Mouse (Mus musculus): Measurements from ENCODE around the gene Lnx2. TPM values are rescaled to one million over a fixed set of nuclear protein-coding genes. Genes with fewer than 3 reads are reported as not detected.

Lnx2 gene
- polyA plus RNA-seq, 1 experiment: 44.9 TPM

GRCm38 (mm10) chr5:147057626-147058414 is 18.6 kb downstream of the Lnx2 start:
- Histone ChIP-seq H3K27ac (ENCODE audit: insufficient read depth, low read depth, low read length) (no peak overlapping the region), H3K4me3 (ENCODE audit: low read depth, low read length) (no peak overlapping the region), H3K36me3 (ENCODE audit: control insufficient read depth, insufficient read depth, low read length) (no peaks in the 10 kb centered on the region), H3K27me3 (ENCODE audit: control insufficient read depth, insufficient read depth, low read length) (no peaks in the 10 kb centered on the region), H3K4me1 (ENCODE audit: control insufficient read depth, insufficient read depth, insufficient read length, low read length) (peaks cover 16% of the 10 kb centered on the region)
- WGBS: 45% methylated on average over 9 of the region's 9 CpGs
- TF ChIP-seq POLR2A (IDR thresholded peaks at IDR 0.05; ENCODE audit: low read depth, low read length) (no peak), CTCF (IDR thresholded peaks at IDR 0.05; ENCODE audit: extremely low read depth, insufficient read length, insufficient replicate concordance, low read depth, low read length) (no peak)

- Histone ChIP-seq H3K4me1 (ENCODE audit: control insufficient read depth, insufficient read depth, insufficient read length, low read length) (peaks cover 16% of the 10 kb centered on the region), H3K36me3 (ENCODE audit: control insufficient read depth, insufficient read depth, low read length) (no peaks in the 10 kb centered on the region), H3K27me3 (ENCODE audit: control insufficient read depth, insufficient read depth, low read length) (no peaks in the 10 kb centered on the region), H3K4me3 (ENCODE audit: low read depth, low read length) (no peak overlapping the region), H3K27ac (ENCODE audit: insufficient read depth, low read depth, low read length) (no peak overlapping the region)
- WGBS: 72% methylated on average over 10 of the region's 10 CpGs
- TF ChIP-seq CTCF (IDR thresholded peaks at IDR 0.05; ENCODE audit: extremely low read depth, insufficient read length, insufficient replicate concordance, low read depth, low read length): no peak
- TF ChIP-seq POLR2A (IDR thresholded peaks at IDR 0.05; ENCODE audit: low read depth, low read length): no peak
Observed at GRCm38 (mm10) chr5:147056712-147057290, 19.6 kb downstream of the Lnx2 start.

GRCm38 (mm10) chr5:147055572-147056245 is 20.7 kb downstream of the Lnx2 start:
- Histone ChIP-seq H3K27me3 (ENCODE audit: control insufficient read depth, insufficient read depth, low read length) (no peaks in the 10 kb centered on the region), H3K4me1 (ENCODE audit: control insufficient read depth, insufficient read depth, insufficient read length, low read length) (peaks cover 20% of the 10 kb centered on the region), H3K36me3 (ENCODE audit: control insufficient read depth, insufficient read depth, low read length) (no peaks in the 10 kb centered on the region), H3K27ac (ENCODE audit: insufficient read depth, low read depth, low read length) (no peak overlapping the region), H3K4me3 (ENCODE audit: low read depth, low read length) (no peak overlapping the region)
- TF ChIP-seq CTCF (IDR thresholded peaks at IDR 0.05; ENCODE audit: extremely low read depth, insufficient read length, insufficient replicate concordance, low read depth, low read length): no peak
- no peak for TF ChIP-seq POLR2A (IDR thresholded peaks at IDR 0.05; ENCODE audit: low read depth, low read length)
- WGBS: 68% methylated on average over 6 of the region's 6 CpGs

GRCm38 (mm10) chr5:147054747-147055270 is 21.6 kb downstream of the Lnx2 start:
- H3K27ac ChIP-seq (ENCODE audit: insufficient read depth, low read depth, low read length): no peak overlapping the region
- H3K4me3 ChIP-seq (ENCODE audit: low read depth, low read length): no peak overlapping the region
- H3K27me3 ChIP-seq (ENCODE audit: control insufficient read depth, insufficient read depth, low read length): no peaks in the 10 kb centered on the region
- peaks cover 17% of the 10 kb centered on the region for H3K4me1 ChIP-seq (ENCODE audit: control insufficient read depth, insufficient read depth, insufficient read length, low read length)
- TF ChIP-seq POLR2A (IDR thresholded peaks at IDR 0.05; ENCODE audit: low read depth, low read length): no peak
- TF ChIP-seq CTCF (IDR thresholded peaks at IDR 0.05; ENCODE audit: extremely low read depth, insufficient read length, insufficient replicate concordance, low read depth, low read length): no peak
- no peaks in the 10 kb centered on the region for H3K36me3 ChIP-seq (ENCODE audit: control insufficient read depth, insufficient read depth, low read length)
- 31% methylated on average over 2 of the region's 2 CpGs for WGBS

- Histone ChIP-seq H3K27me3 (ENCODE audit: control insufficient read depth, insufficient read depth, low read length) (no peaks in the 10 kb centered on the region), H3K36me3 (ENCODE audit: control insufficient read depth, insufficient read depth, low read length) (no peaks in the 10 kb centered on the region), H3K27ac (ENCODE audit: insufficient read depth, low read depth, low read length) (no peak overlapping the region), H3K4me3 (ENCODE audit: low read depth, low read length) (no peak overlapping the region), H3K4me1 (ENCODE audit: control insufficient read depth, insufficient read depth, insufficient read length, low read length) (peaks cover 14% of the 10 kb centered on the region)
- TF ChIP-seq CTCF (IDR thresholded peaks at IDR 0.05; ENCODE audit: extremely low read depth, insufficient read length, insufficient replicate concordance, low read depth, low read length) (no peak), POLR2A (IDR thresholded peaks at IDR 0.05; ENCODE audit: low read depth, low read length) (no peak)
- 81% methylated on average over 6 of the region's 6 CpGs for WGBS
Observed at GRCm38 (mm10) chr5:147054328-147054727, 22.1 kb downstream of the Lnx2 start.

- Histone ChIP-seq H3K4me3 (ENCODE audit: low read depth, low read length) (no peak overlapping the region), H3K27ac (ENCODE audit: insufficient read depth, low read depth, low read length) (no peak overlapping the region), H3K4me1 (ENCODE audit: control insufficient read depth, insufficient read depth, insufficient read length, low read length) (peaks cover 18% of the 10 kb centered on the region; the same call in 1 of the 2 replicates), H3K36me3 (ENCODE audit: control insufficient read depth, insufficient read depth, low read length) (no peaks in the 10 kb centered on the region), H3K27me3 (ENCODE audit: control insufficient read depth, insufficient read depth, low read length) (no peaks in the 10 kb centered on the region)
- 34% methylated on average over 3 of the region's 3 CpGs for WGBS
- no peak for TF ChIP-seq POLR2A (IDR thresholded peaks at IDR 0.05; ENCODE audit: low read depth, low read length)
- TF ChIP-seq CTCF (IDR thresholded peaks at IDR 0.05; ENCODE audit: extremely low read depth, insufficient read length, insufficient replicate concordance, low read depth, low read length): no peak
Observed at GRCm38 (mm10) chr5:147053481-147053880, 22.9 kb downstream of the Lnx2 start.

GRCm38 (mm10) chr5:147053071-147053470 is 23.3 kb downstream of the Lnx2 start:
- peaks cover 19% of the 10 kb centered on the region; the same call in 1 of the 2 replicates for H3K4me1 ChIP-seq (ENCODE audit: control insufficient read depth, insufficient read depth, insufficient read length, low read length)

More at GRCm38 (mm10) chr5:147053071-147053470, 23.3 kb downstream of the Lnx2 start:
- Histone ChIP-seq H3K36me3 (ENCODE audit: control insufficient read depth, insufficient read depth, low read length) (no peaks in the 10 kb centered on the region), H3K27ac (ENCODE audit: insufficient read depth, low read depth, low read length) (no peak overlapping the region), H3K27me3 (ENCODE audit: control insufficient read depth, insufficient read depth, low read length) (no peaks in the 10 kb centered on the region), H3K4me3 (ENCODE audit: low read depth, low read length) (no peak overlapping the region)
- WGBS: 71% methylated on average over 6 of the region's 6 CpGs
- TF ChIP-seq CTCF (IDR thresholded peaks at IDR 0.05; ENCODE audit: extremely low read depth, insufficient read length, insufficient replicate concordance, low read depth, low read length) (no peak), POLR2A (IDR thresholded peaks at IDR 0.05; ENCODE audit: low read depth, low read length) (no peak)
